In the genomic region with DNA sequence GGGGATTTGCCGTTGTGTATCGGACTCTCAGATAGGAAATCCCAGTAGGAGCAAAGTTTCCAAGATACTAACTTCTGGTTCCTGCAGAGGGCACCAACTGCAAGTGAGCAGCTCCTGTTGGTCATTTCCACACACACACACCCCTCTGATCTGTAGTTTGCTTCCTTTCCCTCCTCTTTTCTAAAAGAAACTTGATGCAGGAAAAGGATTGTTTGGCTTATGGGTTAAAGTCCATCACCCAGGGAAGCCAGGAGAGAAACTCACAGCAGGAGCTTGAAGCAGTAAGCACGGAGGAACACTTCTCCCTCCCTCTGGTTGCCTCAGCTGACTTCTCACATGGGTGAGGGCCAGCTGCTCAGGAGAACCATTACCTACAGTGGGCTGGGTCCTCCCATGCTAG, we compare ENCODE assay signal across 10 mouse cellular contexts. TPM values are rescaled to one million over a fixed set of nuclear protein-coding genes. Genes with fewer than 3 reads are reported as not detected.
DNase-seq lines count a peak whose midpoint lies in the region; ATAC-seq and TF ChIP-seq lines count a peak whose summit lies in the region.
"Had no signal": no experiment of that assay in that cellular context is flagged by ENCODE, and none has a peak within 500 bp of the region (broad histone marks: within the 10 kb centered on the region; RNA-seq: fewer than 3 reads in every experiment).

No protein-coding gene starts in this region.

- peaks cover 7% of the 10 kb centered on the region; the same call in 1 of the 2 replicates for H3K4me1 ChIP-seq in intestine, embryonic 15.5 days (replicated peaks)

- H3K36me3 ChIP-seq in intestine, embryonic 15.5 days, result no peaks in the 10 kb centered on the region

- peak overlapping the region; percentile 17 for H3K4me2 ChIP-seq in intestine, embryonic 15.5 days (replicated peaks)

- 30% methylated on average over 3 of the region's 3 CpGs for WGBS in intestine, embryonic 15.5 days

- no peaks in the 10 kb centered on the region for H3K9me3 ChIP-seq in intestine, embryonic 15.5 days

- no peak for DNase-seq in layer of hippocampus, adult 2 months (ENCODE audit: low spot score in 2 of 2)
- DNase-seq in layer of hippocampus, postnatal 36 days, result no peak
- DNase-seq in adipocyte (ENCODE audit: low spot score), result peak; percentile 70
- peak; percentile 65 for DNase-seq in lung, postnatal 10 days
- DNase-seq in layer of hippocampus, adult 9-10 months (ENCODE audit: low spot score), result no peak
- DNase-seq in ovary, postnatal 10 days (ENCODE audit: low spot score), result no peak

- no peak overlapping the region for H3K4me3 ChIP-seq in layer of hippocampus, adult 2 months
- no peak overlapping the region for H3K4me3 ChIP-seq in intestine, embryonic 15.5 days (replicated peaks)
- H3K4me3 ChIP-seq: forebrain, embryonic 10.5 days; myocyte had no signal

- no peak overlapping the region for H3K9ac ChIP-seq in intestine, embryonic 15.5 days

- ATAC-seq in intestine, embryonic 15.5 days, result peak; percentile 81
- no peak for ATAC-seq in activated CD4-positive, CD25-positive, alpha-beta regulatory T cell, adult 4 months

- H3K27me3 ChIP-seq in intestine, embryonic 15.5 days (replicated peaks), result no peaks in the 10 kb centered on the region

- no peak overlapping the region for H3K27ac ChIP-seq in layer of hippocampus, adult 2 months
- H3K27ac ChIP-seq in intestine, embryonic 15.5 days, result no peak overlapping the region
- H3K27ac ChIP-seq: forebrain, embryonic 10.5 days had no signal

- peak; percentile 62 for TF ChIP-seq CTCF in layer of hippocampus, adult 2 months (conservative IDR thresholded peaks at IDR 0.05)

RNA-seq across cellular contexts. Expression of a gene that starts 24.3 kb away (rescaled TPM):
- 10 to 100 TPM; 32.4 to 35.0 TPM for total RNA-seq in layer of hippocampus, adult 2 months (2021)
- 10 to 100 TPM; 25.0 to 29.4 TPM for total RNA-seq in layer of hippocampus, postnatal 36 days (2021)
- 52.9 and 54.1 TPM in 2 replicates for polyA plus RNA-seq in intestine, embryonic 15.5 days (2015; fragmentation: Nextera tagmentation; extraction: Ambion mirVana)
- 10 to 100 TPM; 68.1 to 79.9 TPM for polyA plus RNA-seq in activated CD4-positive, CD25-positive, alpha-beta regulatory T cell, adult 4 months (2017; shearing (Covaris generic))

RNA-seq across cellular contexts. Expression of a gene that starts 25.0 kb away (rescaled TPM):
- total RNA-seq in layer of hippocampus, adult 2 months (2021), result 10 to 100 TPM; 13.7 to 19.4 TPM
- 10 to 100 TPM; 14.5 to 16.3 TPM for total RNA-seq in layer of hippocampus, postnatal 36 days (2021)
- polyA plus RNA-seq in intestine, embryonic 15.5 days (2015; fragmentation: Nextera tagmentation; extraction: Ambion mirVana), result 19.9 and 21.4 TPM in 2 replicates
- polyA plus RNA-seq in activated CD4-positive, CD25-positive, alpha-beta regulatory T cell, adult 4 months (2017; shearing (Covaris generic)), result 10 to 100 TPM; 12.2 to 13.5 TPM

Comparison
In these comparisons a context has a peak if more than half of its experiments do, and no peak if none do; other contexts are left out.
1. DNase-seq: peak in adipocyte (single experiment) and lung, postnatal 10 days (single experiment); none in layer of hippocampus, adult 2 months (0 of 2), layer of hippocampus, postnatal 36 days (0 of 2), layer of hippocampus, adult 9-10 months (single experiment) and ovary, postnatal 10 days (single experiment).